Mouse (Mus musculus): ENCODE data around the gene Lgr6.

DNA sequence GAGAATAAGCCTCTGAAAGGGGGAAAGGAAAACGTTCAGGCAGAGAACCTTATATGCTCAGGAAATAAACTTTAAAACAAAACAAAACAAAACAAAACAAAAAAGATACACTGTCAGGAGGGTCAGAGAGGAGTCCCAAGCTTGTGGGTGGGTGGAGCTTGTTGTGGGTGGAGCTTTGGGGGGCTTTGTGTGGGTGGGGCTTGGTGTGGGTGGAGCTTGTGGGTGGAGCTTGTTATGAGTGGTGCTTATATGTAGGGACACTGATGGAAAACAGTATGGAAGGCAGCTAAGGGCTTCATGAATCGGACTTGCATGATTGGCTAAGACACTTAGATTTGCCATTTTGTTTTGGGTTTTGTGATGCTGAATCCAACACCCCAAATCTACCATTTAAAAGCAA lies 34.8 kb upstream of the Lgr6 start:
- TF ChIP-seq CTCF (IDR thresholded peaks at IDR 0.05; ENCODE audit: extremely low read depth, insufficient read length, insufficient replicate concordance, low read depth, low read length) (no peak), POLR2A (IDR thresholded peaks at IDR 0.05; ENCODE audit: low read depth, low read length) (no peak)
